Mouse (Mus musculus) bone marrow, adult 2 months (tissue): ENCODE measurements around the gene Il34.

Experiments
- CTCF ChIP-seq: fragments of 200-500 bp; IDR thresholded peaks from 2 replicates; pipeline ENCODE4 v1.5.1; 2011; ENCODE audit warnings: low read length, control low read depth; ENCODE audit not compliant: control insufficient read depth, insufficient read depth
- POLR2A ChIP-seq: fragments of 200-500 bp; IDR thresholded peaks from 2 replicates; pipeline ENCODE4 v1.6.1; 2011; ENCODE audit warnings: low read depth, mild to moderate bottlenecking, control low read depth, low read length, borderline replicate concordance; ENCODE audit not compliant: control insufficient read depth

- TF ChIP-seq POLR2A (no peak), CTCF (no peak)
Observed at GRCm38 (mm10) chr8:110793936-110794335, 11.8 kb downstream of the Il34 start.
